ENCODE assay signal across 1 mouse cellular context in genomic region chr5:147331547-147331946, GRCm38 (mm10).
TF ChIP-seq lines count a peak whose summit lies in the region.

No protein-coding gene starts in this region.

TF ChIP-seq in CH12.LX, 34 proteins besides CTCF, POLR2A, EP300 and RAD21 (continued from another document):
- TF ChIP-seq MAFK (IDR thresholded peaks at IDR 0.05; ENCODE audit: insufficient replicate concordance, low read length) (no peak), UBTF (IDR thresholded peaks at IDR 0.05; ENCODE audit: low read depth, low read length) (no peak), MYC (IDR thresholded peaks at IDR 0.05; ENCODE audit: low read depth, low read length) (no peak), JUND (conservative IDR thresholded peaks at IDR 0.05; ENCODE audit: low read depth, low read length) (no peak), NRF1 (IDR thresholded peaks at IDR 0.05; ENCODE audit: low read depth, low read length) (no peak), GABPA (IDR thresholded peaks at IDR 0.05; ENCODE audit: insufficient replicate concordance, low read depth, low read length) (no peak), JUN (IDR thresholded peaks at IDR 0.05; ENCODE audit: insufficient read depth, low read depth, low read length) (no peak), ZMIZ1 (IDR thresholded peaks at IDR 0.05; ENCODE audit: low read depth, low read length) (no peak), POLR2AphosphoS2 (IDR thresholded peaks at IDR 0.05; ENCODE audit: low read depth, low read length) (no peak), CHD2 (IDR thresholded peaks at IDR 0.05; ENCODE audit: low read length) (no peak), KAT2A (IDR thresholded peaks at IDR 0.05; ENCODE audit: insufficient replicate concordance, low read length) (no peak)
